Mouse (Mus musculus): Measurements from ENCODE around the gene Gigyf1.

DNA sequence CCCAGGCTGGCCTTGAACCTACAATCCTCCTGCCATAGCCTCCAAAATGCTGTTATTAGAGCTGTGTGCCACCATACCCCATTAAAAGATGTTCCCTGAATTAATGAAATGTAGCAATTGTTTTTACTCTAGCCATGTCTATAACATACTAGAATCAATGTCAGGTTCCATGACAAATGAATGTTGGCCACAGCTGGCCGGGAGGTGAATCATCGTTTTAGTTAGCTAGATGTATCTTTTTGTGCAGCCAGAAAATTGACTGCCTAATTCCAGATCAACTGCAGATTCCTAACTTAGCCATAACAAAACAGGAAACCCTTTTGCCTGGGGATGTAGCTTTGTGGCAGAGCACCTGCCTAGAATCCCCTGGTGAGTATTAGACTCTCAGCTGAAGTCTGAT lies 31.5 kb downstream of the Gigyf1 start:
- no peak for TF ChIP-seq CTCF (IDR thresholded peaks at IDR 0.05; ENCODE audit: low read depth)
- no peak for TF ChIP-seq EP300 (IDR thresholded peaks at IDR 0.05; ENCODE audit: low read depth)
